Mouse (Mus musculus): ENCODE results near the gene Filip1. TPM values are rescaled to one million over a fixed set of nuclear protein-coding genes. Genes with fewer than 3 reads are reported as not detected.

Filip1 gene
- total RNA-seq, 4 experiments from 2014 or later = 16.2 to 21.0 (median 19.0) TPM

DNA sequence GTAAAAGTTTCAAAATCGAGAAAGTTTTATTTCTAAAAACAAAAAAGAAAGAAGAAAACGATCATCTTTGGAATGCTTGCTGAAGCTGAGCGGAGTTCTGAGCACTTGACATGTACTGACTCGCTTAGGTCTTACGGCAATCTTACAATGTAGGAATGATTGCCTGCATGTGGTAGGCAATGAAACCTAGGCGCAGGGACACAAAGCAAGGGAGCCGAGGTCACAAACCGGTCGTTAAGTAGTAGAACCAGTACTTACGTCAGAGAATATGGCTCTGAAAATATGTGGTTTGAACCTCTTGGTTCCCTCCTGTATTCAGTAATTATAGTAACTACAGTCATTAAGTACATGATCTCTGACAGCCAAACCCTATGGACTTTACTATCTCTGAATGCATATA is 29.4 kb downstream of the Filip1 start:
- DNase-seq (ENCODE audit: low spot score in 2 of 2) = no peak

DNA sequence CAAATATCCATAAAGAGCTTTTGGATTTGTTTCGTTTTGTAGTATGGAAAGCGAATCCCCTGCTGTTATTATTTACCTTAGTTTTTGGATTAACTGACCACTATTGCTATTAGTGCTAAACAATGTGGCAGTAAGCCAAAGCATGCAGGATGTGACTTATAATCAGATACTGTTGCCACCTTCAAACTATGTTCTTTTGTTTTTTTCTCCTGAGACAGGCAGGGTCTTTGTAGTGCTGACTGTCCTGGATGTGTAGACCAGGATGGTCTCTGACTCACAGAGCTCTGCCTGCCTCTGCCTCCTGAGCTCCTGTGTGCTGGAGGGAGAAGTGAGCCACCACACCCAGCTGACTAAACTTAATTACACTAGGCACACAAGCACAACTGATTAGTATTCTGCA is 33.4 kb downstream of the Filip1 start:
- DNase-seq (ENCODE audit: low spot score in 2 of 2) = no peak

DNA sequence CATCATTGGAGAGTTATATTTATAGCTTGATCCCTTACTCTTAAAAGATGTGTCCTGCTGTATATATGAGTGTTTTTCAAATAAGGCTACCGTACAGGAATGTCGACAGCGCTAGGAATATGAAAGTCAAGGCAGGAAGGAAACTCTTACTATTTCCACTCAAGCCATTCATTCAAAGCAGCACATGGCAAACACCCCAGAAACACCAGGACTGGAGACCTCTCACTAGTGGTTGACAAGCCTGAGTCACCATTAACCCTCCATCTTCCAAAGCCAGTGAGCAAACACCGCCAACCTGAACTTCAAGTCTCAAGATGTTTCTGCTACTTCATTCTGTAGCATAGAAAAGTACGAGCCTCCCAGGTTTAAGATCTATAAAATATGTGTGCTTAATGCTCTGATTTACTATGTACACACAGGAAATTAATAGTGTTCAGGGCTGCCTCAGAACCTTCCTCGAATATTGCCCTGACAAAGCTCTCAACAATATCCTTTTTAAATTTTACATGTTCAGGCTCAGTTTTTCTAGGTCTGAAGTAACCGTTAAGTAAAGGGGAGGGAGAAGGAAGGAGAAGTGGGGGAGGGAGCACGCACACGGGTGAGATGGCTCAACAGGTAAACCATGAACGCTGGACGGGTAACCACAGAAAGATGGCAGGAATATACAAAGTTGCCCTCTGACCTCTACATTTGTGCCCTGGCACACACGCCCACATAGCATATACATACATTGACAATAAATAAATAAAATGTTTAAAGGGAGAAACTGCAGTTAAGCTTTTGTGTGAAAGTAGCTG is 34.2 kb downstream of the Filip1 start:
- DNase-seq (ENCODE audit: low spot score in 2 of 2) = no peak

DNA sequence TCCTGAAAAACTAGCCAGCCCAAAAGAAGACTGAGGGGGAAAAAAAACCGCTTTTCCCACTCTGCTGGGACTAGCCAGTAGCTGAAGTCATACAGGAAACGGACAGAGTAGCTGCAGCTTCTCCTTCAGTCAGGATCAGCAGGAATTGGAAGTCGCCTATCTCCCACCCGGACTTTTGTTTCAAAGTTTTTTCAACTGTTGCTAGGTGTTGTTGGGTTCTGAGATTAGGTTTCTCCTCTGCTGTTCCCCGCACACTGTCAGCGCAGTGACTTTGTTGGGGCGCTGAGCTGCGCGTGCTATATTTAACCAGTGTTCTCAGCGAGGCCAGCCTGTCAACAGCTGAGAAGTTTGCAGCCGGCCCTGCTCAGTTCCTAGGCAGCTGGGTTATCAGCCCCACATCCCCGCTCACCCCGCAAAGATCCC is 35.1 kb downstream of the Filip1 start:
- no peak for DNase-seq (ENCODE audit: low spot score in 2 of 2)

DNA sequence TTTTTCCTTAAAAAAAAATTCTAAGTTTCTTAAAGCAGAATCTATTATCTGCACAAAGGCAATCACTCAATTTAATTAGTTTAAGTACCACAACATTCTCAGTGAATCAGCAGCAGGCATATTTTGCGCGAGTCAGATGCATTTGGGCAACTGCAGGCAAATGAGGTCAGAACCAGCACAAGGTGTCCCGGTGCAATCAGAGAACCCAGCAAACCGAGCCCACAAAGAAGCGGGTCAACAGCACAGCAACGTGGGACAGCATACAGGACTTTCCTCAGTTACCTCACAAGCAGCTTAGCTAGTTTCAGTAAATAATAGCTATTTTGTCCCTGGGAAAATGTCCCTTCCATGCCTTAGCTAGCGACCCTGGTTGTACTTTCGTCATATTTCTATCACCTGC is 35.9 kb downstream of the Filip1 start:
- DNase-seq (ENCODE audit: low spot score in 2 of 2) = no peak

DNA sequence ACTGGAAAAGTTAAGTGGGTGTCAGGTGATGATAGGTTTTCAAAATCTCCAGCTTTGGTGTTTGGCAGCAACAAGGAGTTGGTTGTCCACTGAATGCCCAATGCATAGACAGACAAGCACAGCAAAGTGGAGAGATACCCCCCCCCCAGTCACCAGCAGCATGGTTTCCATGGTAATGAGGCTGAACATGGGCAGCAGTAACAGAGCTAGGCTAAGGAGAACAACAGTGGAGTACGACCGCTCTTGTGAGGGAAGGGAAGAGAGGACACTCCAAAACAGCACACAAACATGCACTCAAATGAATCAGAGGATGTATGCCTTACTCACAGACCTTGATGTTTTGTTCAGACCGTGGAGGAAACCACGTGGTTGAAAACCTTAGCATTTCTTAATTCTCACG is 37.5 kb downstream of the Filip1 start:
- DNase-seq (ENCODE audit: low spot score in 2 of 2) = no peak

DNA sequence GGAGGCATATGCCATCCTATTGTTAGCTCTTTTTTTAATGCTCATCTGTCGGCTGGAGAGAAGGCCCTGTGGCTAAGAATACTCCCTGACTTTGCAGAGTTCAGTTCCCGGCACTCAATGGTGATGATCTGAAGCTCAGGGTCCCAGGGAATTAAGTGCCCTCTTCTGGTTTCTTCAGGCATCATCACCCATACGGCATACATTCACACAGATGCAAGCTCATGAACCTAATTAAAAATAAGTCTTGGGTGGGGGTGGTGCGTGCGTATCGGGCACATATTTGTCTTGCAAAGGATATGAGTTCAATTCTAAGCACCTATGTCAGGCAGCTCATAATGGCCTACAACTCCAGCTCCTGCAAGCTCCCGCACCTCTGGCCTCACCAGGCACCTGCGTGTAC is 39.1 kb downstream of the Filip1 start:
- DNase-seq (ENCODE audit: low spot score in 2 of 2) = no peak

DNA sequence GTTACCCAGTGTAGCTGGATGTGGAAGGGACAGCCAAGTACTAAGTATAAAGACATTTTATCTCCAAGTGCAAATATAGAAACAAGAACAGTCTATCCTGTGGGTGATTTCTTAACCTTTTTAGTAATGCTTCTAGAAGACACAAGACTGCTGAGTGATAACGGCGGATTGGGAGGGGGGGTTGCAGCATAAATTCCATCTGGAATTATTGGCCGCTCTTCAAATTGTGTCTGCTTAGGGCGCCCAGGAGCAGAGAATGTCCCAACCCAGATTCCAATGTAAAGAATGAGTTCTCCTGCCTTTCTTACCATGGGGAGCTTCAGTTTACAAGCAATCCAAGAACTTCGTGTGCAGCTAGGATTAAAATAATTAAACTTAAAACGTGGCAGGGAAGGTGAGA is 39.9 kb downstream of the Filip1 start:
- no peak for DNase-seq (ENCODE audit: low spot score in 2 of 2)

DNA sequence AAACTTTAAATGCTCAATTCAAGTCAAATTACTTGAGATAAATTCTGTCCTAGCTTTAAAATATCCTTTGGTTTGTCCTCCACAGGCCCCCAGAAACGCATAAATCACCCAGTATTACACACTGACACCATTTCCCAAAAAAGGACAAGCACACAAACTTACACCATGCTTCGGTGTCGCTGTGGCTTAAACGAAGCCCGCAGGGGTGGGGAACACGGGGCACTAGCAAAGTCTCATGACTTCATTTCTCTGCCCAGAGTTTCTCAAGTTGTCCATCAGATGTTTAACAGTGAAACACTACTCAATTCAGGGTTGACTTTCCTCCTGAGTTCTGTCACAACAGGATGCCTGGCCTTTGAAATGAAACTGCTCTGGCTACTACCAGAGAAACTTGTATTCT is 41.0 kb downstream of the Filip1 start:
- DNase-seq (ENCODE audit: low spot score in 2 of 2) = no peak

DNA sequence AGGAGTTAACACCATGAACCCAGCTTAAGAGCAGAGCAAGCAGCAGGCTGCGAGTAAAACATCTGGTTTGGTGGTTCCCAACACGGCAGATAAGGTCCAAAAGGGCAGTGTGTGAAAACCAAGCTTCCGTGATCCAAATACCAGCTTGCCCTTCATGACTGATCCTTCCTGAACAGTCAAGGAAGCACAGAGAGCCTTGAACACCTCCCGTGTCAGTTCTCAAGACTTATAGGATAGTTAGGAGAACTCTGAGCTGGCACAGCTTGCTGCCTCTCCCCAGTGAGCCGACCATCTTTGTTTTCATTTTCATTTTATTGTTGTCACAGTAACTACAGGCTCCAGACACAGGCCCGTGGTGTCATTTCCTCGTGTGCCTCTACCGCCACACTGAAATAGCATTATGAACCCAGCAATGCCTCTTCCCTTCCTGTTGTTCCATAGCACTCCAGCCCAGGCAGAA is 42.0 kb downstream of the Filip1 start:
- DNase-seq (ENCODE audit: low spot score in 2 of 2) = no peak

DNA sequence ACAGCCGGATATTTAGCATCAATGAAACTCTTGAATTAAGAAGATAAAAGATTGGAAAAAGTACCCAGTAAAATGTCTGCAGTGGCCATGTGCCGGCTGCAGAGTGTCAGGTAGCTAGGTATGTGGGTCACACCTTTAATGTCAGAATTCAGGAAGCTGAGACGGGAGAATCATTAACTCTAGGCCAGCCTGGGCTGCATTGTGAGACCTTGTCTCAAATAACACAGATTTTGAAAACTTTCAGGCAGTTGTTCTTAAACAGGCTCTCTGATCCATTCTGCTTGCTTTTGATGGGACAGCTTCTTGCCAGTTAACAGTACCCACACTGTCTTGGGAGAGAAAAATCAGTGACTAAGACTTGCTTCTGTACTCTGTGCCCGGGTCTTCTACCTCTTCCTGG is 43.1 kb downstream of the Filip1 start:
- no peak for DNase-seq (ENCODE audit: low spot score in 2 of 2)

DNA sequence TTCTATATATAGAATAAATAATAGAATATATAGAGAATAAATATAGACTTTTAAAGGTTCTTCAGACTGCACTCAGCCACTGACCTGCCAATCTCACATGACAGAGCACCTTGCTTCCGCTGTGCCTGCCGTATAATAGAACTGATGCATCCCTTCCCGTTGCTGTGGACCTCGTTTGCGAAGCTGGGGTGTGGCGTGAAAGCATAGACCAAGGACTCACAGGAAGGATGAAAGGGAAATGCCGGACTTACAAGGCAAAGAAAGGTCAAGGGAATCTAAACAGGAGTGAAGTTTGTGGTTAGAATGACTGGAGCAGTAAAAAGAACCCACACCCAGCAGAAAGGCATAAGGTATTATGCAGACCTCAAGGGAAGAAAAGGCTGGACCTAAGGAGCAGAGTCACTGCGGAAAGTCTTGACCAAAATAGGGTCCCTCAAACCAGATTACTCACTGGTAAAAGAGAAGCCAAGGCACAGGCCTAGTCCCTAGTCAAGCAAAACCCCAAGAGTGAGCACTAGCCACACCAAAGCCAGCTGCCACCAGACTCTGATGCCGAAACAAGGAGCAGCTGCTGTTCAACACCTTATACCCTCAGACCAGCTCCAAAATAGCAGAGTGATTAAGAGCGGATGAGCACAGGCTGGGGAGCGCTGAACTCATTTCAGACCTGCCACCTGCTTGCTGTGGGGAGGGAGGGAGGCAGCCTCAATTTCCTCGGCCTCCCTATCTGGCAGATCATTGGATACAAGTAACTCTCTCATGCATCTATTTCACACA is 45.8 kb downstream of the Filip1 start:
- DNase-seq (ENCODE audit: low spot score in 2 of 2) = no peak

DNA sequence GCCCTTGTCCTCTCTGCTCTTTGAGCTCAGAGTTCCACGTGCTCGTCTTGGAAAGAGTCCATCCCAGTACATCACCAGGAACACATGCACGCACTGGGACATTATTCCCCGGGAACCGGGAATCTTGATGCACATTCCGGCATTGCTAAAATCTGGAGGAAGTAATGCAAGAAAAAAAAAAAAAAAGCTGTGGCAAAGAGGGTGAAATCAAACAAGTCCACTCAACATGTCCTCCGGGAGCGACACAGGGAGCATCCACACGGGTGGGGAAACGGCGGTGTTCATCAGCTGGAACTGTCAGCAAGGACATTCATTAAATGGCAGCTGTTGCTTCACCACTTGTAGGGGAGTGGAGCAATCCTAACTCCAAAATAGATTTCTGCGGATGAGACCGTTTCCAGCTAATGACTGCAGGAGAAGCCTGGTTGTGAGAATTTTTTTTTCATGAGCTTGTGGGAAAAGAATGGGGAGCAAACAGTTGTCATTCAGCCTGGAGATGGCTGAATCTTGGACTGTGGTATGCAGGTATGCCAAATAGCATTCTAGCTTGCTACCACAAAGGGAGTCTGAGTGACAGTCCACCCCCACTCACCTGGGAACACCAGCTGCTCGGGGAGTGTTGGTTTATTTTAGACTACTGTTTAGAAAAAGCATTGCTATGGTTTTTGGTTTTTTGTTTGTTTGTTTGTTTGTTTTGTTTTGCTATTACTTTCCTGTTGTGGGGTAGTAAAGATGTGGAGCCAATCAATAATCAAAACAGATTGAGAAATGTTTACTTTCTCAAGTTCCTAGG is 46.9 kb downstream of the Filip1 start:
- DNase-seq (ENCODE audit: low spot score in 2 of 2) = peak in 1 of 2 experiments; percentile 9

DNA sequence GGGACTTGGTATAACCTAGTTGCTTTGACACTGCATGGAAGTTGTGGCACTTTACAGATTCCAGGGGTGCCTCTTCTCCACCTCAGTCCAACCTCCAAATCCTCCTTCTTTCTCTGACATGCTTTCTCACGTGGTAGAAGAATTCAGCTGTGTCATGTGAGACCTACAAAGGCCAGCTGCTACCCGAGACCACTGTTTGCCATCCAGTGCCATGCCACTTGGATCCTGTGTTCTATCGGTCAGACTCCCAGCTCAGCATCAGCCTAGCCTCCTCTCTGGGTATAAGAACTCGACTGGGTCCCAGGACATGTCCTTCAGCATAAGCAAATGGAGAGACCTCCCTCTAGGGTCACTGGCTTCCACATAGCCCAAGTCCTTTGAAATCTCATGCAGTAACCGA is 47.6 kb downstream of the Filip1 start:
- DNase-seq (ENCODE audit: low spot score in 2 of 2) = no peak

DNA sequence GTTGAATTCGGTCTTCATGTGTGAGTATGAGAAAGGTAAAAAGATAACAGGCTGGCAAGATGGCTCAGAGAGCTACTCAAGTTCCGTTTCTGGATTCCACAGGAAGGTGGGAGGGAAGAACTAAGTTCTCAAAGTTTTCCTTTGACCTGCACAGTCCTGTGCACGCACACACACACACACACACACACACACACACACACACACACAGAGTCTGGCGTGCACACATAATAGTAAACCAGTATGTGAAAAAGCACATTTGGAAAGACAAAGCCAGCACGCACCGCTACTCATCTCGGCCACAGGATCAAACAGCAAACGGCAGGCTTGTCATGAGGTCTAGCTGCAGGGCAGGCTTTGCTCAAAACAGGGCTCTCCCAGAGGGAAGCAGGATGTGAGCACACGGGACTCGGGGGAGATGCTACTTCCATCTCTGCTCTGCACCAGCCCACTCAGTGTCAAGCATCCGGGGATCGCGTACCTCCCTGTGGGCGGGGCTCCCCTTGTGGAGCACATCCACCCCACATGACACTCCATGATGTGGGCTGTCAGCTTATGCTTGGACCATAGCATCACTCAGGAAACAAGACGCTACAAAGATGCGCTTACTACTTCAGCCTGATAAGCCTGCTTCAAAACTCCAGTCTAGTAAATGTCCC is 50.9 kb downstream of the Filip1 start:
- peak in 1 of 2 experiments; percentile 41 for DNase-seq (ENCODE audit: low spot score in 2 of 2)

DNA sequence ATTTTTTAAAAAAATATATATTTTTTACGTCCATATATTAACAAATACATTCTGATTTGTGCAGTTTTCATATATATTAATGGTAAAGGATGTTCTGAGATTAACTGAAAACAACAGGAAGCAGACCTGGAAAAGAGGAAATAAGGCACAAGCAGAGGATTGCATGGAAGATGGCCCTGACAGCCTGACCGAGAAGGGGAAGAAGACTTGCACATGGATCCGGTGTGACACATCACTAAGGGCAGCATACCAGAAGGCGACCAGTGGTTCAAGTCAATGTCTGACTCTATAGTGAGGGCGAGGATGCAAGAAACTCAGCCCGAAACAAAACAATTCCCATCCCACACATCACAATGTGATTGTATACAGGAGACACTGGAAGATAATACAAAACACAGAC is 52.2 kb downstream of the Filip1 start:
- no peak for DNase-seq (ENCODE audit: low spot score in 2 of 2)

DNA sequence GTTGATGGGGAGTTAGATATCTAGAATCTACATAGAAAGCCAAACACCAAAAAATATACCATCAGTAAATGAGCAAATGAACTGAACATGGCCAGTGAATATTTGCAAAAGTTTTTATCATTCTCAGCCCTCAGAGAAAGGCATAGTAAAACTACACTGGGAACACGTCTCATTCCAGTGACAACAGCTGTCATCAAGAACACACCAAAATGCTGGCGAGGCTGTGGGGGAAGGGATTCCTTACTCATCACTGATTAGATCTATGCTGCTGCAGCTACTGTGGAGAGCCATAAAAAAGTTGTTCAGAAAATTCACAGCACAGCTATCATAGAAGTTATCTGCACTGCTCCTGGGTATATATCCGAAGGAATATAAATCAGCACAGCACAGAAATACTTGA is 54.3 kb downstream of the Filip1 start:
- no peak for DNase-seq (ENCODE audit: low spot score in 2 of 2)

DNA sequence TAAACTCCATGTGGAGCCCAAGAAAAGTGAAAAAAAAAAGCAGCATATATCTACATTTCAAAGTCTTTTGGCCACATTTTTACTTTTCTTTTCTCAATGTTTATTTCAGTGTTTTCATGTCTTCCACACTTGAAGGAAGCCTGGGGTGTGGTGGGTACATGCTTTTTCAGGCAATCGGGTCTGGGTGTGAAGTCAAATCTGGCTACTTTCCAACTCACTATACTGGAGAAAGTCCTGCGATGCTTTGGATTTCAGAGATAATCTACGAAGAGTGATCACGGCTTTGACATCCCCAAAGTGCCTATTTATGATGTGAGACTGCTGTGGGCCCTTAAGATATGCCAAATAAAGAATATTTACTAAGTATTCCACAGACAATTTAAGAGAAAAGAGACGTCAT is 57.7 kb downstream of the Filip1 start:
- DNase-seq (ENCODE audit: low spot score in 2 of 2) = no peak

DNA sequence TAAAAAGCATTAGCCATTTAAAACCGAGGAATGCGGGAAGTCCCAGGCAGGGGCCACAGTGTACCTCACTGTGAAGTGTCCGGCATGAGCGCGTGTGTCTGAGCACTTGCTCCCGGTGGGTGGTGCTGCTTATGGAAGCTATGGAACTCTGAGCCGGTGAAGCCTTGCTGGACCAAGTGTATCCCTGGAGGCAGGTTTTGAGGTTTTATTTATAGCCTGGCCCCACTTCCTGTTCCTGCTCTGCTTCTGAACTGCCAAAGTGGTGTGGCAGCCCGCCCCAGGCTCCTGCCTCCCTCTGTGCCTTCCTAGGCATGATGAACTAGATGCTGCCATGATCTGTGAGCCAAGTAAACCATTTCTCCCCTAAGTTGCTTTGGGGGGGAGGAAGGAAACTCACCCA is 60.7 kb downstream of the Filip1 start:
- DNase-seq (ENCODE audit: low spot score in 2 of 2) = no peak

DNA sequence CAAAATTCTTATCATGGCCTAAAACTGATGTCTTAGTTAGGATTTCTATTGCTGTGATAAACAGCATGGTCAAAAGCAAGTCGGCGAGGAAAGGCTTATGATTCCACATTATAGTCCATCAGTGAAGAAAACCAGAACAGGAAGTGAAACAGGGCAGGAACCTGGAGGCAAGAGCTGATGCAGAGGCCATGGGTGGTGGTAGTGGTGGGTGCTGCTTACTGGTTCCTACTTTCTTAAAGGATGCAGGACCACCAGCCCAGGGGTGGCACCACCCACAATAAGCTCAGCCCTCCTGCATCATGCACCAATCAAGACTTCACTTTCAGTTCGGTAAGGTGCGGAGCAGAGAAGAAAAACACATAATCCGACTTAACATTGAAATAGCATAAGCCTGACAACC is 61.3 kb downstream of the Filip1 start:
- no peak for DNase-seq (ENCODE audit: low spot score in 2 of 2)

DNA sequence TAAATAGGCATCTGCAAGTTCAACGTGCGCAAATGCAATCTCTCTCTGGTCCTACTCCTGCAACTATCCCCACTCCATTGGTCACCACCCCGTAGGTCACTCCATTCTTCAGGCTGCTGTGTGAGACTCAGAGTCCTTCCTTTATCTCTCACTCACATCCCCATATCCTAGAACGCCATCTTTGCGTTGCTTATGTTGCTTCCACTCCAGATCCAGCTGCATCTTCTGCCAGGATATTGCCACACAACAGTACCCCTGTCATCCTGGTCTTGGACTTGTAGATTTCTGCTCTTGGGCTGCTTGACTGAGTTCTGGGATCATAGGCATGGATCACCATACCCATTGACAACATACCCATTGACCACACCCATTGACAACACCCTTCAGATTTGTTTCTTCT is 62.0 kb downstream of the Filip1 start:
- DNase-seq (ENCODE audit: low spot score in 2 of 2) = no peak
